Mouse (Mus musculus) v-Abl transformed pro-B cells (cell line): ENCODE data around the gene Cask.

Experiments used
- in situ Hi-C, 2 experiments: fragments of 400-800 bp; cut with MboI; formaldehyde crosslinking; loops; one replicate each; pipeline ENCODE4 v1.15.1; 2025; ENCODE audit not compliant: unreplicated experiment in 2 of 2

Cask gene

GRCm38 (mm10) chrX:13655005-13655421 is 196.2 kb downstream of the Cask start:
- in situ Hi-C loops: loop anchor here (5.0 to 25.0 kb wide), 6 partner anchors 50 to 428 kb away; partner anchors contain the start of gene Nyx (in 1 of the 2)

- in situ Hi-C loops: loop anchor here (5.0 to 25.0 kb wide), 3 partner anchors 45 to 415 kb away; no protein-coding TSS in a partner anchor
Observed at GRCm38 (mm10) chrX:13652291-13652690, 198.9 kb downstream of the Cask start.

GRCm38 (mm10) chrX:13651889-13652288 is 199.3 kb downstream of the Cask start:
- in situ Hi-C loops: loop anchor here (5.0 to 25.0 kb wide), 3 partner anchors 45 to 415 kb away; no protein-coding TSS in a partner anchor

GRCm38 (mm10) chrX:13638894-13639293 is 212.3 kb downstream of the Cask start:
- in situ Hi-C loops: no loop called here

- in situ Hi-C loops: no loop called here
Observed at GRCm38 (mm10) chrX:13636398-13636797, 214.8 kb downstream of the Cask start.

- in situ Hi-C loops: no loop called here
Observed at GRCm38 (mm10) chrX:13631599-13632283, 219.4 kb downstream of the Cask start, which contains the start of gene Gpr34. Gene Gpr34 (plus strand): TSS chrX:13632089.

- in situ Hi-C loops: no loop called here
Observed at GRCm38 (mm10) chrX:13622654-13623053, 228.5 kb downstream of the Cask start.

- in situ Hi-C loops: no loop called here
Observed at GRCm38 (mm10) chrX:13621473-13621872, 229.7 kb downstream of the Cask start.

- in situ Hi-C loops: no loop called here
Observed at GRCm38 (mm10) chrX:13618476-13618875, 232.7 kb downstream of the Cask start.

GRCm38 (mm10) chrX:13617294-13617693 is 233.9 kb downstream of the Cask start:
- in situ Hi-C loops: no loop called here

- in situ Hi-C loops: no loop called here
Observed at GRCm38 (mm10) chrX:13616726-13617125, 234.4 kb downstream of the Cask start.

- in situ Hi-C loops: no loop called here
Observed at GRCm38 (mm10) chrX:13612115-13612514, 239.1 kb downstream of the Cask start.

GRCm38 (mm10) chrX:13611114-13611513 is 240.1 kb downstream of the Cask start:
- in situ Hi-C loops: no loop called here

- in situ Hi-C loops: loop anchor here (5.0 to 10.0 kb wide), 2 partner anchors 45 to 47 kb away; no protein-coding TSS in a partner anchor
Observed at GRCm38 (mm10) chrX:13607752-13608151, 243.4 kb downstream of the Cask start.

GRCm38 (mm10) chrX:13606741-13607140 is 244.4 kb downstream of the Cask start:
- in situ Hi-C loops: loop anchor here (5.0 to 10.0 kb wide), 2 partner anchors 46 to 48 kb away; no protein-coding TSS in a partner anchor

GRCm38 (mm10) chrX:13599966-13600365 is 251.2 kb downstream of the Cask start:
- in situ Hi-C loops: loop anchor here (10.0 to 25.0 kb wide), 2 partner anchors 55 to 113 kb away; no protein-coding TSS in a partner anchor

- in situ Hi-C loops: loop anchor here in 1 of 2 experiments (25.0 kb wide), 1 partner anchor 112 kb away; no protein-coding TSS in a partner anchor
Observed at GRCm38 (mm10) chrX:13599373-13599772, 251.8 kb downstream of the Cask start.

- in situ Hi-C loops: loop anchor here in 1 of 2 experiments (5.0 to 25.0 kb wide), 2 partner anchors 80 to 90 kb away; no protein-coding TSS in a partner anchor
Observed at GRCm38 (mm10) chrX:13577647-13578046, 273.5 kb downstream of the Cask start.

- in situ Hi-C loops: loop anchor here in 1 of 2 experiments (5.0 to 25.0 kb wide), 2 partner anchors 81 to 89 kb away; no protein-coding TSS in a partner anchor
Observed at GRCm38 (mm10) chrX:13576606-13577005, 274.6 kb downstream of the Cask start.

GRCm38 (mm10) chrX:13574872-13575271 is 276.3 kb downstream of the Cask start:
- in situ Hi-C loops: loop anchor here in 1 of 2 experiments (5.0 to 25.0 kb wide), 2 partner anchors 82 to 88 kb away; no protein-coding TSS in a partner anchor

GRCm38 (mm10) chrX:13574298-13574697 is 276.9 kb downstream of the Cask start:
- in situ Hi-C loops: no loop called here

- in situ Hi-C loops: no loop called here
Observed at GRCm38 (mm10) chrX:13554504-13554903, 296.7 kb downstream of the Cask start.
